Mouse (Mus musculus): Measurements from ENCODE around the gene Mau2.
"Not testable (repeated sequence)": the region's sequence is repeated elsewhere in the genome, so short reads cannot be mapped to it uniquely, and the experiment has no call there.

Gene Mau2

GRCm38 (mm10) chr8:70023596-70023995, 18.9 kb downstream of the Mau2 start:
- DNase-seq (ENCODE audit: low read depth) = no peak

GRCm38 (mm10) chr8:70015017-70015416, 27.5 kb downstream of the Mau2 start:
- no peak for DNase-seq (ENCODE audit: low read depth)

- DNase-seq (ENCODE audit: low read depth) = no peak
These were observed 29.8 kb downstream of the Mau2 start for GRCm38 (mm10) chr8:70012763-70013162.

DNA sequence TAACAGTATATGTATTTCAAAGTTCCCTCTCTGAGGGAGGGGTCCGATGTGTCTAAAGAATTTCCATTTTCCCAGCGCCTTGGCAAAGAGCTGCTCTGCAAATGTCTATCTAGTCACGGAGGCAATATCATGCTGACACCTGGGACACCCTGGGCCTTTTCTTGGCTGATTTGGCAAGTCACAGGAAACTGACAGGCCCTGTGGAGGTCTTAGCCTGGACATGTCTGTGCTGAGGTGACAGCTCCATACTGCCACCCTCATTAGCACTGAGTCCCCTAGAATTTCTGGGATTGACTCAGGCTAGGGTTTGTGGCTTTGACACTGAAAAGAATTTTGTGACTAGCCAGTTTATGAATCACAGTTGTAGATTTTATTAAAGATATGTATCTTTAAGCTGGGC, 30.2 kb downstream of the Mau2 start:
- DNase-seq (ENCODE audit: low read depth) = no peak

- DNase-seq (ENCODE audit: low read depth) = not testable (repeated sequence)
These were observed 31.7 kb downstream of the Mau2 start for GRCm38 (mm10) chr8:70010796-70011195.

GRCm38 (mm10) chr8:70005178-70005577, 37.4 kb downstream of the Mau2 start:
- DNase-seq (ENCODE audit: low read depth) = no peak

DNA sequence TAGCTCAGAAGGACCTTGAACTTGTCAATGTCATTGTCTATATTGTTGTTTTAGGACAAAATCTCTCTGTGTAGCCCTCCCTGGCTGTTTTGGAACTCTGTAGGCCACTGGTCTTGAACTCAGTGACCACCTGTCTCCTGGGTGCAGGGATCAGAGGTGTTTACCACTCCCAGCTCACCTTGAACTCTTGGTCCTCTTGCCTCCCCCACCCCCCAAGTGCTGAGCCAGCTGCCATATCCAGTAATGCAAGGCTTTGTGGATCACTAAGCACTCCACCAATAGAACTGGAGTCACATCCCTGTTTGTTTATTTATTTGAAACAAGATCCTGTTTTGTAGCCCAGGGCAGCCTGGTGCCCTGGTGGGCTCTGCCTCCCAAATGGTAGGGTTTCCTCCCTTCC, 38.2 kb downstream of the Mau2 start:
- no peak for DNase-seq (ENCODE audit: low read depth)

DNA sequence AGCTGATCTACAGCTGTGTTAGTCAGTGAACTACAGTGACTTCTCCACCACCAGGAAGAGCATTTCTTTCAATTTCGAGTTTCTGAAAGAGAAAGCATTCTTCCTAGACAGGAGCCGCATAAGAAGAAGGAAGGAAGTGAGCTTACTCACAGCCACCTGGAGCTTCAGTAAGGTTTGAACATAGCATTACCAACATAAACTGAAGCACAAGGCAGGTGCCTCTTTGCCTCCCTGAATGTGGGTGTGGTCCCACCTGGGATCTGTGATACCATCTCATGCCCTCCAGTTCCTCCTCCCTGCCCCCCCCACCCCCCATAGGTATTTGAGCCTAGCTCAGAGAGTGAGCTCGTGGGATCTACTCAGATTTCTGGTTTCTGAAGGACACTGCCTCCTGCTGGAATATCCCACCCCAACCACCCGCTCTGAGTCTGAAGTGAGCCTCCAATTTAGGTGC, 39.3 kb downstream of the Mau2 start:
- no peak for DNase-seq (ENCODE audit: low read depth)

DNA sequence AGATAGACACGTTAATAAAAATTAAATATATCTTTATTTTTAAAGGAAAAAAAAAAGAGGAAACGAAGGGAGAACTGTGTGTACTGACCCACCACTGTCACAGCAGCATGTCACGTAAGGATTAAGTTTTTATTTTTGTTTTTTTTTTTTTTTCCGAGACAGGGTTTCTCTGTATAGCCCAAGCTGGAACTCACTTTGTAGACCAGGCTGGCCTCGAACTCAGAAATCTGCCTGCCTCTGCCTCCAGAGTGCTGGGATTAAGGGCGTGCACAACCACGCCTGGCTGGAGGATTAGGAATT, 40.7 kb downstream of the Mau2 start:
- not testable (repeated sequence) for DNase-seq (ENCODE audit: low read depth)

DNA sequence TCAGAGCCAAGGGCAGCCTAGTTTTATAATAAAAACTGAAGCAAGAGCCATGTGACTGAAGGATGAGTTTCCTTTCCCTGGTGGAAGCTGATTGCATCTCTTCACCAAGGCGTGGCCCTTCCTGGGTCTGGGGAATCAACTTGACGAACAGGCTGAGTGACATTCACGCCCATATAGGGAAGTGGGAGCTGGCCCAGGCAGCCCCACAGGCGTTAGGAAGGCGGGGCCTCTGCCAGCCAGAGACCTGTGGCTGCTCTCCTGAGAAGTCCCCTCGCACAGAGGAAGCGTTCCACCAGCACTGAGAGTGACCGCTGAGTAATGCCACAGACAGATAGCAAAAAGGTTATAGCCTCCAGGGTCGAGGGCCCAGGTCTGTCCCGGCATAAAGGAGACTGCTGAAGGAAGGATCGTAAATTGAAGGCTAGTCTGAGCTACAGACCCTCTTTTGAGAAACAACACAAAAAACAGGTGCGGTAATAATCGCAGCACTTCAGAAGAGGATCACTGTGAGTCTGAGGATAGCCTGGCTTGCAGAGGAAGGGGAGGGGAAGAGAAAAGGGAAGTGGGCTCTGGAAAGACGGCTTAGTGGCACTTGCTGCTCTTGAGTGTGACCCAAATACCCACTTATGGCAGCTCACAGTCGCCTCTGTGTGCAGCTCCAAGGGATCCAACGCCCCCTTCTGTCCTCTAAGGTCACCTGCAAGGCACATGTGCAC, 41.2 kb downstream of the Mau2 start:
- DNase-seq (ENCODE audit: low read depth) = peak; percentile 74

GRCm38 (mm10) chr8:70000226-70000625, 42.3 kb downstream of the Mau2 start:
- DNase-seq (ENCODE audit: low read depth) = no peak

DNA sequence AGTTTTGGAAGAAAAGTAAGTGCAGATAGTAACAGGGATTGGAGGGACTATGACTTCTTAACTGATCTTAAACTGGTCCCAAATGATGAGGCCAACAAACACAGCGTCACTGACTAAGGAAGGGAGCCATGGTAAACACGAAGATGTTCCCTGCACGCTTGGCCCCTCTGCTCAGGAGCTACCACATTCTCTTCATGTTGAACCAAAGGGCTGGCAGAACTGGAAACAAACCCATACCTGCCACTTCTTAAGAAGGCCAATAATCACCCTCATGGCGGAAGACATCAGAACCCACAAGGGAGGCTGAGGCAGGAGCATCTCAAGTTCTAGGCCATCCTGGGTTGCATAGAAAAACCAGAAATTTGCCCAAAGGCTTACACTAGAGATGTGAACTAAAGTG, 43.3 kb downstream of the Mau2 start:
- no peak for DNase-seq (ENCODE audit: low read depth)

GRCm38 (mm10) chr8:69998706-69999105, 43.8 kb downstream of the Mau2 start:
- no peak for DNase-seq (ENCODE audit: low read depth)

- DNase-seq (ENCODE audit: low read depth) = no peak
These were observed 45.8 kb downstream of the Mau2 start for GRCm38 (mm10) chr8:69996589-69997285.

DNA sequence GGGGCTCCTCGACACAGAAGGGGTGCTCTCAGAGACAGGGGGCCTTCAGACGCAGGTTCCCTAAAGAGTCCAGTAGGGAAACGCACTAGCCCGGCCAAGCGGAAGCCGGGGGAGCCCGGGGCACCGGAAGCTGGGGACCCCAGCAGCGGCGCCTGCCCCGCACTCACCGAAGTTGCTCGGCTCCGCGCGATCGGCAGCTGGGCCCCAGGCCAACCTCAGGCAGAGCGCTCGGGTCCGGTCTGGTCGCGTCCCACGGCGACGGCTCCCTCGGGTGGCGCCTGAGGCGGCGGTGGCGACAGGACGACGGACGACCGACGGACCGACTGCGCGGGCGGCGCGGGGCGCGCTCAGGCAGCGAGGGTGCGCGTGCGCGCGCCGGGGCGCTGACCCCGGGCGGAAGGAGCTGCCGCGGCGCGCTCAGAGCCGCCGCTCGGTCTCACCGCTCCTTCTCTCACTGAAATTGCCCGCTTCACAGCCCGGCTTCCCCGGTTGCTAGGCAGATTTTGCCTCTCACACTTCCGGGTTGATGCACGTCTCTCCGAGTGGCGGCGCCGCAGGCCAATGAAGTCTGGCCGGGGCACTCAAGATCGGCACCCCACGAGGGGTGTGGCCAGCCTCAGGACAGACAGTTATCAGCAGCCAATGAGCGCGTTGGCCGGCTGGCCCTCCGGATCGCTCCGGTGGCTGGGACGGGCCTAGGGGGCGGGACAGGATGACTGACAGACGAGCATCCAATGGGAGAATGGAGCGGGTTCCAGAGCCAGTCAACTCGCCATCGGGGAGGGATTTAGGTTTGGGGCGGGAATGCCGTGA, 46.6 kb downstream of the Mau2 start, which contains the start of gene Gatad2a:
TSS of gene Gatad2a (minus strand) at position 609 of the 813 bp plus-strand sequence.
- DNase-seq (ENCODE audit: low read depth) = peak; percentile 98

DNA sequence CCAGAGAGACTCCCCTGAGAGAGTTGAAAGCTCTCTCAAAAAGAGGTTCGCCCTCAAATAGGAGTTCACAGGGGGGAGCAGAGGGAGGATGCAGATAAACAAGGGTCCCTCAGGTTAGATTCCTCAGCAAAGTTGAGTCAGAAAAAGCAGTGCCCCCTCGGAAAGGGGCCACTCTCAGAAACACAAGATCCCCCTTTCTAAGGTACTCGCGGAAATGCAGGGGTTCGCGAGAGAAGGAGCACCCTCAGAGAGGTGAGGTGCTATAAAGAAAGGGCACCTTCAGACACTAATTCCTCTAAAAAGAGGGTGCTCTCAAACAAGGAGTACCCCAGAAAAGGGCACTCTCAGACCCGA, 47.1 kb downstream of the Mau2 start:
- DNase-seq (ENCODE audit: low read depth) = no peak

GRCm38 (mm10) chr8:69988936-69989335, 53.6 kb downstream of the Mau2 start:
- DNase-seq (ENCODE audit: low read depth) = not testable (repeated sequence)

GRCm38 (mm10) chr8:69987744-69988143, 54.8 kb downstream of the Mau2 start:
- DNase-seq (ENCODE audit: low read depth) = no peak

DNA sequence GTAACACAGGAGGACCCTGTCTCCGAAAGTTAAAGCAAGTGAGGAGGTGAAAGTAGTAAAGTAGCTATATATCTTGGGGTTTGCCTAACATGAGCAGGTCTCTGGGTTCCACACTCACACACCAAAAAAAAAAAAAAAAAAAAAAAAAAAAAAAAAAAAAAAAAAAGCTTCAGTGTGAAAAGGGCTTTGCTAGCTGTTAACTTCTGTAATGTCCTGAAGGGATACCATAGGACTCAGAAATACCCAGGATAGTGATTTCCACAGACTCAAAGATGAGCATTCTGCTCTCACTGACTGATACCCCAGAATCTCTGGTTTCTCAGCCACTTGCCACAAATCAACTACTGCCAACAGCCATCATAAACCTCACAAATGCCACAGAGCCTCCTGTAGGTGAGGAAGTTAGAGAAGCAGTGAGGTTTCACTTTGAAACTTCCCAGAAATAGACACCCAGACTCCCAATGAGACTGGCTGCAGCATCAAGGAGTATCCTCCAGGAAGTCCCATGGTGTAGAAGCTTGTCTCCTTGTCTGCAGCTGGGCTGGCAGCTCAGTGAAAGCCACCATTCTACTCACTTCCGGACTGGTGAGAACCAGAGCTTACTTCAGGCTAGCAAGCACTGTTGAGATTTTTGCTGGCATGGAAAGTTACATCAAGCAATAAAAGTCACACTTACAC, 57.5 kb downstream of the Mau2 start:
- DNase-seq (ENCODE audit: low read depth) = no peak

DNA sequence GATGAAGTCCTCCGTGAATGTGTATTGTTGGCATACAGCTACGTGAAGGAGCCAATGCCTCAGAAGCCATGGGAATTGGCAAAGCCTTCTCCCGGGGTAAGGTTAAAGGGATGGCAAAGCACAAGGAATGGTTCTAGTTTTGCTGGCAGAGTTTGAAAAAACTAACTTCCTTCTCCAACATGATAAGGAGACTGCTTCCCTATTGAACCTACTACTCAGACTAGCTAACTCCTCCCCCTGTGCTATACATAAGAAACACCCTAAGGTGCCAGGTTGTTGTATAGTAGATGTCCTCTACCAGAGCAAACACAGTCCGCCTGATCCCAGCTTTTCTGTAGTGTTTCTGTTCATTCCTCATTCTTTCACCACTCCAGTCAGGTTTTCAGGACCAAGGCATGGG, 64.1 kb downstream of the Mau2 start:
- no peak for DNase-seq (ENCODE audit: low read depth)

DNA sequence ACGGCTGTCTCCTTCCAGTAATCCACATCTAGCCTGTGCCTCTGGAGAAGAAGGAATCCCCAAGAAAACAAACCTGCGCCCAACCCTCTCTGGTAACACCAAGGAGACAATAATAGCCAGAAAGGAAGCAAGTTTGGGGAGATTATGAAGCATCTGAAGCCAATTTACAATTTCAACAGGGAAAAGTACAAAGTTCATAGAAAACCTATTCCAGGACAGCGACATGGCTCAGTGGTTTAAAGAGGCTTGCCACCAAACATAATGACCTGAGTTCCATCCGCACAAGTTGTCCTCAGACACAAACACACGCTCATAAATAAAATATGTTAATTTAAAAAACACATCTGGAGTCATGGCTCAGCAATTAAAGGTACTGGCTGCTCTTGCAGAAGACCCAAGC, 67.7 kb downstream of the Mau2 start:
- DNase-seq (ENCODE audit: low read depth) = no peak

- peak; percentile 90 for DNase-seq (ENCODE audit: low read depth)
These were observed 68.3 kb downstream of the Mau2 start for GRCm38 (mm10) chr8:69974194-69974614.
